Mouse (Mus musculus) kidney, postnatal 0 days (tissue): ENCODE measurements around the gene Ednra. TPM values are rescaled to one million over a fixed set of nuclear protein-coding genes. Genes with fewer than 3 reads are reported as not detected.

ENCODE experiments used
- ATAC-seq: fragments of 200-750 bp; cut with Nextera tagmentation; replicated peaks from 2 replicates; pipeline ENCODE4 v1.8.0; 2017; ENCODE audit warnings: low read depth, moderate number of reproducible peaks, moderate TSS enrichment, moderate library complexity; ENCODE audit not compliant: low FRiP score
- DNase-seq: peaks from one replicate; pipeline ENCODE4 v3.0.0-alpha.2; 2016; ENCODE audit warnings: low spot score
- H3K27ac ChIP-seq: fragments of 300-500 bp; sonication (generic); 2 replicates; pipeline ENCODE4 v1.5.1; 2014; ENCODE audit warnings: mild to moderate bottlenecking
- H3K27me3 ChIP-seq: fragments of 300-500 bp; sonication (generic); 2 replicates; pipeline ENCODE4 v1.6.1; 2014; ENCODE audit warnings: low read length, mixed read lengths; ENCODE audit not compliant: insufficient read depth
- H3K36me3 ChIP-seq: fragments of 300-500 bp; sonication (generic); 2 replicates; pipeline ENCODE4 v1.6.1; 2014; ENCODE audit warnings: low read length, mixed read lengths; ENCODE audit not compliant: insufficient read depth
- H3K4me1 ChIP-seq: fragments of 300-500 bp; sonication (generic); replicated peaks from 2 replicates; pipeline ENCODE4 v1.6.1; 2014; ENCODE audit warnings: antibody characterized with exemption, low read length, mixed read lengths; ENCODE audit not compliant: insufficient read depth
- H3K4me2 ChIP-seq: fragments of 300-500 bp; sonication (generic); 2 replicates; pipeline ENCODE4 v1.6.1; 2014; ENCODE audit warnings: mild to moderate bottlenecking, low read length, moderate library complexity, mixed read lengths
- H3K4me3 ChIP-seq: fragments of 300-500 bp; sonication (generic); replicated peaks from 2 replicates; pipeline ENCODE4 v1.5.1; 2014; ENCODE audit warnings: low read depth, low read length
- H3K9ac ChIP-seq: fragments of 300-500 bp; sonication (generic); 2 replicates; pipeline ENCODE4 v1.6.1; 2014; ENCODE audit warnings: low read depth, low read length
- H3K9me3 ChIP-seq: fragments of 300-500 bp; sonication (generic); replicated peaks from 2 replicates; pipeline ENCODE4 v1.6.1; 2016; ENCODE audit warnings: low read length, inconsistent platforms, mixed read lengths
- CTCF ChIP-seq: IDR thresholded peaks from 2 replicates; pipeline ENCODE4 v1.5.1; 2016; ENCODE audit warnings: antibody characterized with exemption, low read depth, mild to moderate bottlenecking, moderate library complexity
- WGBS: fragments of 180-500 bp; shearing (Covaris S2); extraction: QIAGEN DNeasy Blood & Tissue Kit; methylation state at CpG from one replicate; pipeline ENCODE4 v1.1.7; 2014; 5-methylcytosine and 5-hydroxymethylcytosine counted together
- polyA plus RNA-seq: library from polyadenylated mRNA; unstranded; fragments of >200 nt; fragmentation: Nextera tagmentation; extraction: Ambion mirVana; gene quantifications from 2 replicates; pipeline ENCODE4 v1.2.1, GENCODE M21; 2015

The Ednra gene
- polyA plus RNA-seq, 1 experiment from 2014 or later, result 24.1 TPM

DNA sequence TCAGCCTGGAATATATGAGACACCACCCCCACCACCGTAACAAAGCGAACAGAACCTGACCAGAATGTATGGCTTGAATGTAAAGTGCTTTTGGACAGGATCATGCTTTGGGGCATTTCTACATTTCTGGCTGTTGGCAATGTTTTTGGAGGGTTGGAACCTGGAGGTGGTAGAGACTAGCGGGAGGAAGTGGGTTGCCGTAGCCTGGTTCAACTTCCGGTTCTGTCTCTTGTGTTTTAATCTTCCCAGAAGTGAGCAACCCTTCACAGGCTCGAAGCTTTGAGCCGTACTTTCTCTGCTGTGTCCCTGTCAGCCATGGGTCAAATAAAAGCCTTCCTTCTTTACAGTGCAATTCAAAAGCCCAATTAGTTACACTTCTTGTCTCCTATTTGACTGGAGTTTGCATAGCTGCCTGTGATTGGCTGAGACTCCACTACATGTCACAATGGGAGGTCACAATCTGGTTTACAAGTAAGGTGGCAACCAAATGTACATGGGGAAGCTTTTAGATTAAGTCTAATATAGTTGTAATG, 100.5 kb downstream of the Ednra start:
- no peak for DNase-seq
- Histone ChIP-seq H3K9me3 (no peaks in the 10 kb centered on the region), H3K27me3 (no peaks in the 10 kb centered on the region), H3K4me1 (no peaks in the 10 kb centered on the region), H3K4me3 (no peak overlapping the region), H3K27ac (no peak overlapping the region), H3K4me2 (no peak overlapping the region), H3K36me3 (no peaks in the 10 kb centered on the region), H3K9ac (no peak overlapping the region)
- 88% methylated on average over 7 of the region's 7 CpGs for WGBS
- no peak for ATAC-seq
- TF ChIP-seq CTCF, result no peak

DNA sequence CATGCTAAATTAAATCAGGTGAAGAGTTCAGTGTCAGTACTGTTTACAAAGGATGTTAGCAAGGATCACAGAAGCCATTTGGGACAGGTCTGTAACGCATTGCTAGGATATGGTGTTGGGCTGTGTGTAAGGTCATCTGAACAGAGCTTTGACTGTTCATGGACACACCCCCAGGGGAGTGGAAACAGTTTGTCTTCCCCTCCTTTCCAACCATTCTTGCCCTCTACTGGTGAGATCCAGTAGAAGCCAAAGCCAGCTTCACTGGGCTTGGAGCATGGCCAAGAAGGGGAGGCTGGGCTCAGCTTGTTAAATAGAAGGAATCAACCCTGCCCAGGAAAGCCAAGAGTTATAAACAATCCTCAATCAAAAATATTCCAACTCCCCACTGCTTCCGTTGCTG, 106.3 kb downstream of the Ednra start:
- ATAC-seq (no peak; the same call in 1 of the 2 replicates), DNase-seq (peak; percentile 77)
- peak; percentile 67 for TF ChIP-seq CTCF
- no peak overlapping the region for H3K9ac ChIP-seq
- H3K9me3 ChIP-seq, result no peaks in the 10 kb centered on the region
- no peak overlapping the region for H3K4me2 ChIP-seq
- H3K27me3 ChIP-seq, result no peaks in the 10 kb centered on the region
- no peaks in the 10 kb centered on the region for H3K4me1 ChIP-seq
- 45% methylated on average over 2 of the region's 2 CpGs for WGBS
- H3K27ac ChIP-seq, result no peak overlapping the region
- no peaks in the 10 kb centered on the region for H3K36me3 ChIP-seq
- no peak overlapping the region for H3K4me3 ChIP-seq

Other genes with a start within 250 kb of the Ednra start
- gene Arhgap10, start 206.5 kb downstream of the Ednra start, polyA plus RNA-seq, result 26.6 and 28.5 TPM in 2 replicates
- gene Prmt9, start 175.1 kb downstream of the Ednra start, polyA plus RNA-seq, result 16.3 and 16.8 TPM in 2 replicates
- gene Tmem184c, start 113.8 kb downstream of the Ednra start, polyA plus RNA-seq, result 37.7 and 38.1 TPM in 2 replicates